Mouse (Mus musculus): Measurements from ENCODE around the gene Cd164. TPM values are rescaled to one million over a fixed set of nuclear protein-coding genes. Genes with fewer than 3 reads are reported as not detected.

The Cd164 gene
- polyA plus RNA-seq, 1 experiment from 2014 or later = 44.7 TPM

- WGBS = 2% methylated on average over 20 of the region's 20 CpGs
- peak overlapping the region; percentile 78 for H3K9ac ChIP-seq (ENCODE audit: low read depth, low read length)
- H3K9me3 ChIP-seq (replicated peaks; ENCODE audit: control insufficient read depth, low read length, poor library complexity, severe bottlenecking) = no peaks in the 10 kb centered on the region
- ATAC-seq = peak; percentile 62
- H3K27ac ChIP-seq (ENCODE audit: low read length) = peak overlapping the region; percentile 73
- peak overlapping the region; percentile 98 for H3K4me2 ChIP-seq (ENCODE audit: low read length)
- peak overlapping the region; percentile 55 for H3K4me3 ChIP-seq (ENCODE audit: low read depth, low read length)
- H3K4me1 ChIP-seq (ENCODE audit: control insufficient read depth, insufficient read depth, low read length) = peaks cover 8% of the 10 kb centered on the region; the same call in 1 of the 2 replicates
- H3K36me3 ChIP-seq (ENCODE audit: control insufficient read depth, insufficient read depth, low read length) = no peaks in the 10 kb centered on the region
- no peaks in the 10 kb centered on the region for H3K27me3 ChIP-seq (ENCODE audit: control insufficient read depth, insufficient read depth, low read depth, low read length)
Measured at GRCm38 (mm10) chr10:41477278-41478181, 41.7 kb upstream of the Cd164 start.

- 85% methylated on average over 3 of the region's 3 CpGs for WGBS
- H3K36me3 ChIP-seq (ENCODE audit: control insufficient read depth, insufficient read depth, low read length) = no peaks in the 10 kb centered on the region
- no peak for ATAC-seq
Measured at GRCm38 (mm10) chr10:41479961-41480360, 39.3 kb upstream of the Cd164 start.

DNA sequence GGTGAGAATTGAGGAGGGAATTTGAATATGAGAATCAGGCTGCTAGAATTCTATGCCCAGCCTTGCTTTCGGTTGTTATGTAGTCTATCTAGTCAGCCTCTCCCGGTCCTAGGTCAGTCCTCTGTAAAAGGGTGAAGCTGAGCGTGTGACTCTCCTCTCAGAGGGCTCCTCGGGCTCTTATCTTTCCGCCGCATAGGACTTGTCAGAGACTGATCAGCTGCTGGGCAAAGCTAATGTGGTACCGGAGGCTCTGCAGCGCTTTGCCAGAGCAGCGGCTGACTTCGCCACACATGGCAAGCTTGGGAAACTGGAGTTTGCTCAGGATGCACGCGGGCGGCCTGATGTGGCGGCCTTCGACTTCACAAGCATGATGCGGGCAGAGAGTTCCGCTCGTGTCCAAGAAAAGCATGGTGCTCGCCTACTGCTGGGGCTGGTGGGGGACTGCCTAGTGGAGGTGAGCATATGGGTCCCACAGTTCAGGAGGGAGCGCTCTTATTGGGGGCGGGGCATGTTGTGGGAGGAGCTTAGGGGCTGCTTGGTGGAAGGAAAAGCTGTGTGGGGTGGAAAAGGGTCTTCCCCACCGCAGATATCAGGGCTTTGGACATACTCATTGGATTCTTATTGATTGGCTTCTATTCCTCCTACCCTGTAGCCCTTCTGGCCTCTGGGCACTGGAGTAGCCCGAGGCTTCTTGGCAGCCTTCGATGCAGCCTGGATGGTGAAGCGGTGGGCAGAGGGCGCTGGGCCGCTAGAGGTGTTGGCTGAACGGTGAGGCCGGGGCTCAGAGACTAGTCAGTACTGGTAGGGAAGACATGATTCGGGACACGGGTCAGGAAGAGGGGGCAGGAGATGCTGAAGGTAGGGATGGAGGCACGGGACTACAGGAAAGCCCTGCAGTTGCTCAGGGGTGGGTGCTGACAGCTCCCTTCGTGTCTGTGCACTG lies 38.0 kb upstream of the Cd164 start:
- Histone ChIP-seq H3K27ac (ENCODE audit: low read length) (no peak overlapping the region), H3K27me3 (ENCODE audit: control insufficient read depth, insufficient read depth, low read depth, low read length) (no peaks in the 10 kb centered on the region), H3K9me3 (replicated peaks; ENCODE audit: control insufficient read depth, low read length, poor library complexity, severe bottlenecking) (no peaks in the 10 kb centered on the region), H3K36me3 (ENCODE audit: control insufficient read depth, insufficient read depth, low read length) (no peaks in the 10 kb centered on the region), H3K4me1 (ENCODE audit: control insufficient read depth, insufficient read depth, low read length) (peaks cover 4% of the 10 kb centered on the region; the same call in 1 of the 2 replicates), H3K4me3 (ENCODE audit: low read depth, low read length) (no peak overlapping the region), H3K9ac (ENCODE audit: low read depth, low read length) (no peak overlapping the region), H3K4me2 (ENCODE audit: low read length) (no peak overlapping the region)
- WGBS = 72% methylated on average over 33 of the region's 33 CpGs
- no peak for ATAC-seq

More at GRCm38 (mm10) chr10:41479961-41480360, 39.3 kb upstream of the Cd164 start:
- H3K4me3 ChIP-seq (ENCODE audit: low read depth, low read length) = no peak overlapping the region
- no peak overlapping the region for H3K4me2 ChIP-seq (ENCODE audit: low read length)
- no peaks in the 10 kb centered on the region for H3K27me3 ChIP-seq (ENCODE audit: control insufficient read depth, insufficient read depth, low read depth, low read length)
- H3K9ac ChIP-seq (ENCODE audit: low read depth, low read length) = no peak overlapping the region
- H3K4me1 ChIP-seq (ENCODE audit: control insufficient read depth, insufficient read depth, low read length) = peaks cover 8% of the 10 kb centered on the region; the same call in 1 of the 2 replicates
- H3K9me3 ChIP-seq (replicated peaks; ENCODE audit: control insufficient read depth, low read length, poor library complexity, severe bottlenecking) = no peaks in the 10 kb centered on the region
- no peak overlapping the region for H3K27ac ChIP-seq (ENCODE audit: low read length)

GRCm38 (mm10) chr10:41482446-41482845 lies 36.8 kb upstream of the Cd164 start:
- H3K9me3 ChIP-seq (replicated peaks; ENCODE audit: control insufficient read depth, low read length, poor library complexity, severe bottlenecking) = no peaks in the 10 kb centered on the region
- WGBS = 76% methylated on average over 7 of the region's 7 CpGs
- no peak overlapping the region for H3K27ac ChIP-seq (ENCODE audit: low read length)
- no peaks in the 10 kb centered on the region for H3K4me1 ChIP-seq (ENCODE audit: control insufficient read depth, insufficient read depth, low read length)
- H3K27me3 ChIP-seq (ENCODE audit: control insufficient read depth, insufficient read depth, low read depth, low read length) = no peaks in the 10 kb centered on the region
- H3K9ac ChIP-seq (ENCODE audit: low read depth, low read length) = no peak overlapping the region
- H3K4me2 ChIP-seq (ENCODE audit: low read length) = no peak overlapping the region
- no peaks in the 10 kb centered on the region for H3K36me3 ChIP-seq (ENCODE audit: control insufficient read depth, insufficient read depth, low read length)
- no peak overlapping the region for H3K4me3 ChIP-seq (ENCODE audit: low read depth, low read length)
- ATAC-seq = no peak

- Histone ChIP-seq H3K4me3 (ENCODE audit: low read depth, low read length) (no peak overlapping the region), H3K9ac (ENCODE audit: low read depth, low read length) (no peak overlapping the region), H3K27ac (ENCODE audit: low read length) (no peak overlapping the region), H3K4me2 (ENCODE audit: low read length) (no peak overlapping the region), H3K9me3 (replicated peaks; ENCODE audit: control insufficient read depth, low read length, poor library complexity, severe bottlenecking) (no peaks in the 10 kb centered on the region), H3K4me1 (ENCODE audit: control insufficient read depth, insufficient read depth, low read length) (peaks cover 12% of the 10 kb centered on the region), H3K36me3 (ENCODE audit: control insufficient read depth, insufficient read depth, low read length) (no peaks in the 10 kb centered on the region), H3K27me3 (ENCODE audit: control insufficient read depth, insufficient read depth, low read depth, low read length) (no peaks in the 10 kb centered on the region)
- 94% methylated on average over 16 of the region's 16 CpGs for WGBS
- no peak for ATAC-seq
Measured at GRCm38 (mm10) chr10:41485778-41486177, 33.4 kb upstream of the Cd164 start.

DNA sequence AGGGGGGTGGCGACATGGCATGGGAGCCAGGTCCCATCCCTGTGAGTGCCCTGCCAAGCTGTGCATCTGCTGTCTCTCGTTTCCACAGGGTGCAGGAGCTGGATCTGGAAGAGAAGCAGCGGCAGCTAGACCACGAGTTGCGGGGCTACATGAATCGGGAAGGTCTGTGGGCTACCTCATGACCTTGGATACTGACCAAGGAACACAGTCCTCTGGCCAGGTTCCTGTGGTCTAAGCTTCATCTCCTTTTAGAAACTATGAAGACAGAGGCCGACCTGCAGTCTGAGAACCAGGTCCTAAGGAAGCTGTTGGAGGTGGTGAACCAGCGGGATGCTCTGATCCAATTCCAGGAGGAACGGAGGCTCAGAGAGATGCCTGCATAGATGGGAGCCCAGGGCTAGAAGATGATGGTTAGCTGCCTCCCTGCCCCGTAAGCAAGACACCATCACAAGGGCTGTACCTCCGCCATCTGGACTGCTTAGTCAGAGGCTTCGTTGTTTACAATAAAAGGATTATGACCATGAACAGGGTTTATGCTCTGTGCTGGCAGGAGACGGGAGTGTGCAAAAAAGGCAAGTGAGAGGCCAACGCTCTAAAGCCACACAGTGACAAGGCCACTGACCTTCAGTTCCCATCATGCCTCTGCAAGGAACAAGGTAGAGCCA lies 32.6 kb upstream of the Cd164 start:
- H3K4me2 ChIP-seq (ENCODE audit: low read length) = no peak overlapping the region
- H3K9ac ChIP-seq (ENCODE audit: low read depth, low read length) = no peak overlapping the region
- H3K4me3 ChIP-seq (ENCODE audit: low read depth, low read length) = no peak overlapping the region
- no peaks in the 10 kb centered on the region for H3K36me3 ChIP-seq (ENCODE audit: control insufficient read depth, insufficient read depth, low read length)
- peaks cover 14% of the 10 kb centered on the region for H3K4me1 ChIP-seq (ENCODE audit: control insufficient read depth, insufficient read depth, low read length)
- WGBS = 68% methylated on average over 14 of the region's 14 CpGs
- H3K27me3 ChIP-seq (ENCODE audit: control insufficient read depth, insufficient read depth, low read depth, low read length) = 0 out of 2 replicates have a peak, but pooled peaks cover 2% of the 10 kb centered on the region
- no peaks in the 10 kb centered on the region for H3K9me3 ChIP-seq (replicated peaks; ENCODE audit: control insufficient read depth, low read length, poor library complexity, severe bottlenecking)
- ATAC-seq = no peak
- H3K27ac ChIP-seq (ENCODE audit: low read length) = no peak overlapping the region

- 50% methylated on average over 7 of the region's 7 CpGs for WGBS
- Histone ChIP-seq H3K27ac (ENCODE audit: low read length) (no peak overlapping the region), H3K9ac (ENCODE audit: low read depth, low read length) (0 out of 2 replicates have a peak overlapping the region, but pooled peaks have one; percentile 5), H3K4me2 (ENCODE audit: low read length) (peak overlapping the region; percentile 96), H3K4me3 (ENCODE audit: low read depth, low read length) (peak overlapping the region; percentile 78), H3K27me3 (ENCODE audit: control insufficient read depth, insufficient read depth, low read depth, low read length) (0 out of 2 replicates have a peak, but pooled peaks cover 3% of the 10 kb centered on the region), H3K4me1 (ENCODE audit: control insufficient read depth, insufficient read depth, low read length) (peaks cover 14% of the 10 kb centered on the region), H3K36me3 (ENCODE audit: control insufficient read depth, insufficient read depth, low read length) (no peaks in the 10 kb centered on the region), H3K9me3 (replicated peaks; ENCODE audit: control insufficient read depth, low read length, poor library complexity, severe bottlenecking) (no peaks in the 10 kb centered on the region)
- ATAC-seq = no peak
Measured at GRCm38 (mm10) chr10:41488877-41489276, 30.3 kb upstream of the Cd164 start.

DNA sequence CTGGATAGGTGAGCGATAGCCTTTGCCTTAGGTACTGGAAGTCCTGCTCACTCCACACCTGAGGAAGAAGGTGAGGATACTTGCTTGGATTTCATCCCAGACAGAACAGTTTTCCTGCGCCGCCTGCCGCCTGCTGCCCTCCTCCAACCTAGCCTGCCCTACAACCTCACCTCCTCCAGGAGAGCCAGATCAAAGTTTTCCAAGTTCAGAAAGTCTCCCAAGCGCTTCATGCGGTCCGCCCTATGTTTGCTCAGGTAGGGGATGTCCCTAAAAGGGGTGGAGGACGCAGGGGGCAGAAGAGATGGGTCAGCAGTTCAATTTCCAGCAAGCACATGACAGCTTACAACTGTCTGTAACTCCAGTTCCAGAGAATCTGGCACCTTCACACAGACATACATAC lies 29.9 kb upstream of the Cd164 start:
- 0 out of 2 replicates have a peak, but pooled peaks cover 3% of the 10 kb centered on the region for H3K27me3 ChIP-seq (ENCODE audit: control insufficient read depth, insufficient read depth, low read depth, low read length)
- WGBS = 31% methylated on average over 8 of the region's 8 CpGs
- ATAC-seq = peak; percentile 6; the same call in 1 of the 2 replicates
- peaks cover 14% of the 10 kb centered on the region for H3K4me1 ChIP-seq (ENCODE audit: control insufficient read depth, insufficient read depth, low read length)
- peak overlapping the region; percentile 78 for H3K4me3 ChIP-seq (ENCODE audit: low read depth, low read length)
- no peaks in the 10 kb centered on the region for H3K36me3 ChIP-seq (ENCODE audit: control insufficient read depth, insufficient read depth, low read length)
- no peaks in the 10 kb centered on the region for H3K9me3 ChIP-seq (replicated peaks; ENCODE audit: control insufficient read depth, low read length, poor library complexity, severe bottlenecking)
- H3K9ac ChIP-seq (ENCODE audit: low read depth, low read length) = peak overlapping the region; percentile 52; the same call in 1 of the 2 replicates
- H3K4me2 ChIP-seq (ENCODE audit: low read length) = peak overlapping the region; percentile 96
- H3K27ac ChIP-seq (ENCODE audit: low read length) = no peak overlapping the region
